15 mouse cellular contexts compared by ENCODE assay signal in genomic region chr4:155494891-155495290, GRCm38 (mm10). TPM values are rescaled to one million over a fixed set of nuclear protein-coding genes. Genes with fewer than 3 reads are reported as not detected.
DNase-seq lines count a peak whose midpoint lies in the region; ATAC-seq lines count a peak whose summit lies in the region.
"Had no signal": no experiment of that assay in that cellular context is flagged by ENCODE, and none has a peak within 500 bp of the region (broad histone marks: within the 10 kb centered on the region; RNA-seq: fewer than 3 reads in every experiment).

No protein-coding gene starts in this region.

- H3K4me2 ChIP-seq in hindbrain, embryonic 12.5 days (replicated peaks), result 0 out of 2 replicates have a peak overlapping the region, but pooled peaks have one; percentile 8
- H3K4me2 ChIP-seq in hindbrain, embryonic 11.5 days (replicated peaks; ENCODE audit: low read depth, low read length), result no peak overlapping the region
- H3K4me2 ChIP-seq in forebrain, embryonic 15.5 days (replicated peaks), result 0 out of 2 replicates have a peak overlapping the region, but pooled peaks have one; percentile 69
- H3K4me2 ChIP-seq: liver, embryonic 15.5 days had no signal

- no peaks in the 10 kb centered on the region for H3K9me3 ChIP-seq in hindbrain, embryonic 12.5 days (replicated peaks)
- H3K9me3 ChIP-seq in hindbrain, embryonic 11.5 days (ENCODE audit: control insufficient read depth, low read length), result no peaks in the 10 kb centered on the region
- no peaks in the 10 kb centered on the region for H3K9me3 ChIP-seq in forebrain, embryonic 15.5 days
- no peaks in the 10 kb centered on the region; the same call in 1 of the 2 replicates for H3K9me3 ChIP-seq in midbrain, embryonic 10.5 days (replicated peaks)
- H3K9me3 ChIP-seq: kidney, embryonic 15.5 days; liver, embryonic 15.5 days had no signal

- 79% methylated on average over 4 of the region's 4 CpGs for WGBS in hindbrain, embryonic 12.5 days
- WGBS in hindbrain, embryonic 11.5 days, result 89% methylated on average over 4 of the region's 4 CpGs
- 63% methylated on average over 4 of the region's 4 CpGs for WGBS in forebrain, embryonic 15.5 days
- WGBS in midbrain, embryonic 10.5 days, result 93% methylated on average over 4 of the region's 4 CpGs

- no peaks in the 10 kb centered on the region for H3K27me3 ChIP-seq in hindbrain, embryonic 12.5 days
- H3K27me3 ChIP-seq in hindbrain, embryonic 11.5 days (ENCODE audit: control insufficient read depth, insufficient read depth, low read length), result no peaks in the 10 kb centered on the region
- no peaks in the 10 kb centered on the region for H3K27me3 ChIP-seq in forebrain, embryonic 15.5 days
- no peaks in the 10 kb centered on the region for H3K27me3 ChIP-seq in midbrain, embryonic 10.5 days (ENCODE audit: low read depth, poor library complexity, severe bottlenecking)
- H3K27me3 ChIP-seq: kidney, embryonic 15.5 days; liver, embryonic 15.5 days; Patski had no signal

- no peak overlapping the region for H3K4me3 ChIP-seq in hindbrain, embryonic 12.5 days
- no peak overlapping the region for H3K4me3 ChIP-seq in hindbrain, embryonic 11.5 days (ENCODE audit: low read depth, low read length)
- no peak overlapping the region for H3K4me3 ChIP-seq in forebrain, embryonic 15.5 days
- peak overlapping the region; percentile 21; the same call in 1 of the 2 replicates for H3K4me3 ChIP-seq in midbrain, embryonic 10.5 days
- H3K4me3 ChIP-seq: liver, embryonic 15.5 days had no signal

- no peak overlapping the region for H3K9ac ChIP-seq in hindbrain, embryonic 12.5 days
- no peak overlapping the region for H3K9ac ChIP-seq in hindbrain, embryonic 11.5 days (ENCODE audit: low read depth, low read length)
- no peak overlapping the region for H3K9ac ChIP-seq in forebrain, embryonic 15.5 days (replicated peaks)
- H3K9ac ChIP-seq: kidney, embryonic 15.5 days; liver, embryonic 15.5 days had no signal

- no peak for ATAC-seq in hindbrain, embryonic 12.5 days (ENCODE audit: low FRiP score)
- no peak for ATAC-seq in hindbrain, embryonic 11.5 days (ENCODE audit: low FRiP score)
- no peak for ATAC-seq in forebrain, embryonic 15.5 days (replicated peaks)
- no peak for ATAC-seq in megakaryocyte-erythroid progenitor cell, adult 5-6 weeks (replicated peaks; ENCODE audit: low FRiP score, low TSS enrichment, poor library complexity, severe bottlenecking)
- ATAC-seq: Patski had no signal

- DNase-seq in hindbrain, embryonic 11.5 days (ENCODE audit: low spot score), result no peak
- no peak for DNase-seq in midbrain, embryonic 10.5 days (ENCODE audit: low spot score)
- peak; percentile 32 for DNase-seq in retina, embryonic 14.5 days (ENCODE audit: low spot score)
- no peak for DNase-seq in gastrocnemius, adult 18-20 months (ENCODE audit: low spot score)
- DNase-seq in cerebellum, adult 9-11 months, result no peak
- DNase-seq: adrenal gland, adult 2 months; lung, postnatal 36 days; right cerebral cortex, postnatal 25 days; thymus, postnatal 14 days had no signal

- peaks cover 32% of the 10 kb centered on the region for H3K4me1 ChIP-seq in hindbrain, embryonic 12.5 days
- H3K4me1 ChIP-seq in hindbrain, embryonic 11.5 days (replicated peaks; ENCODE audit: control insufficient read depth, insufficient read depth, low read length), result peaks cover 8% of the 10 kb centered on the region
- peaks cover 42% of the 10 kb centered on the region for H3K4me1 ChIP-seq in forebrain, embryonic 15.5 days
- H3K4me1 ChIP-seq in midbrain, embryonic 10.5 days, result peaks cover 32% of the 10 kb centered on the region

- no peak overlapping the region for H3K27ac ChIP-seq in hindbrain, embryonic 12.5 days
- no peak overlapping the region for H3K27ac ChIP-seq in hindbrain, embryonic 11.5 days (ENCODE audit: low read depth, low read length)
- peak overlapping the region; percentile 6; the same call in 1 of the 2 replicates for H3K27ac ChIP-seq in forebrain, embryonic 15.5 days (replicated peaks)
- H3K27ac ChIP-seq in midbrain, embryonic 10.5 days (replicated peaks), result no peak overlapping the region
- H3K27ac ChIP-seq: kidney, embryonic 15.5 days; liver, embryonic 15.5 days had no signal

- H3K36me3 ChIP-seq in hindbrain, embryonic 12.5 days, result no peaks in the 10 kb centered on the region
- no peaks in the 10 kb centered on the region for H3K36me3 ChIP-seq in hindbrain, embryonic 11.5 days (ENCODE audit: control insufficient read depth, insufficient read depth, low read length)
- H3K36me3 ChIP-seq in forebrain, embryonic 15.5 days, result no peaks in the 10 kb centered on the region
- H3K36me3 ChIP-seq in midbrain, embryonic 10.5 days, result peaks cover 23% of the 10 kb centered on the region
- H3K36me3 ChIP-seq: liver, embryonic 15.5 days had no signal

RNA-seq across cellular contexts. Expression of gene Gnb1, which starts 3.7 kb away (rescaled TPM):
- 757 and 772 TPM in 2 replicates for polyA plus RNA-seq in hindbrain, embryonic 12.5 days (2016; fragmentation: Nextera tagmentation; extraction: Ambion mirVana)
- 826 and 832 TPM in 2 replicates for polyA plus RNA-seq in hindbrain, embryonic 11.5 days (2014; fragmentation: Nextera tagmentation; extraction: Ambion mirVana)
- 1,112 and 1,114 TPM in 2 replicates for polyA plus RNA-seq in forebrain, embryonic 15.5 days (2015; fragmentation: Nextera tagmentation; extraction: Ambion mirVana)
- polyA plus RNA-seq in midbrain, embryonic 10.5 days (2016; fragmentation: Nextera tagmentation; extraction: Ambion mirVana), result 630 and 714 TPM in 2 replicates
- total RNA-seq in megakaryocyte-erythroid progenitor cell, adult 5-6 weeks (2014; fragmentation: Nextera tagmentation), result 219 and 229 TPM in 2 replicates
- total RNA-seq in megakaryocyte-erythroid progenitor cell, adult 5-6 weeks (2017), result 109 and 158 TPM in 2 replicates
- 10 to 100 TPM; 48.6 to 59.8 TPM for total RNA-seq in gastrocnemius, adult 18-20 months (2021)

RNA-seq across cellular contexts. Expression of gene Tmem52, which starts 26.0 kb away (rescaled TPM):
- not detected in 2 replicates for polyA plus RNA-seq in hindbrain, embryonic 12.5 days (2016; fragmentation: Nextera tagmentation; extraction: Ambion mirVana)
- polyA plus RNA-seq in hindbrain, embryonic 11.5 days (2014; fragmentation: Nextera tagmentation; extraction: Ambion mirVana), result 0.37 TPM in 1 of 2 replicates, not detected in the other
- polyA plus RNA-seq in forebrain, embryonic 15.5 days (2015; fragmentation: Nextera tagmentation; extraction: Ambion mirVana), result 0.19 TPM in 1 of 2 replicates, not detected in the other
- polyA plus RNA-seq in midbrain, embryonic 10.5 days (2016; fragmentation: Nextera tagmentation; extraction: Ambion mirVana), result 0.14 TPM in 1 of 2 replicates, not detected in the other
- total RNA-seq in megakaryocyte-erythroid progenitor cell, adult 5-6 weeks (2014; fragmentation: Nextera tagmentation), result not detected in 2 replicates
- not detected in 2 replicates for total RNA-seq in megakaryocyte-erythroid progenitor cell, adult 5-6 weeks (2017)
- total RNA-seq in gastrocnemius, adult 18-20 months (2021), result 100 to 1,000 TPM; 138 to 243 TPM
